Mouse (Mus musculus): ENCODE measurements around the gene Mmp15.

The Mmp15 gene

GRCm38 (mm10) chr8:95352151-95352870 is at the start of gene Mmp15:
TSS of gene Mmp15 (plus strand) at chr8:95352268.
- WGBS: under 1% methylated on average over 80 of the region's 80 CpGs

- WGBS: 31% methylated on average over 5 of the region's 5 CpGs
Observed at GRCm38 (mm10) chr8:95302410-95302809, 49.7 kb upstream of the Mmp15 start.

- 89% methylated on average over 4 of the region's 4 CpGs for WGBS
Observed at GRCm38 (mm10) chr8:95305526-95305925, 46.5 kb upstream of the Mmp15 start.

- 70% methylated on average over 6 of the region's 6 CpGs for WGBS
Observed at GRCm38 (mm10) chr8:95306431-95306830, 45.6 kb upstream of the Mmp15 start, which contains the start of gene Cngb1. TSS of gene Cngb1 (minus strand) at chr8:95306585.

- WGBS: 56% methylated on average over 6 of the region's 6 CpGs
Observed at GRCm38 (mm10) chr8:95310342-95310970, 41.6 kb upstream of the Mmp15 start, which contains the start of gene Tepp. TSS of gene Tepp (plus strand) at chr8:95310566.

- WGBS: 68% methylated on average over 18 of the region's 18 CpGs
Observed at GRCm38 (mm10) chr8:95312836-95313235, 39.2 kb upstream of the Mmp15 start.

- 61% methylated on average over 6 of the region's 6 CpGs for WGBS
Observed at GRCm38 (mm10) chr8:95313857-95314256, 38.2 kb upstream of the Mmp15 start.

GRCm38 (mm10) chr8:95314707-95315106 is 37.4 kb upstream of the Mmp15 start:
- 67% methylated on average over 2 of the region's 2 CpGs for WGBS

- 100% methylated on average over 1 of the region's 1 CpGs for WGBS
Observed at GRCm38 (mm10) chr8:95315350-95315749, 36.7 kb upstream of the Mmp15 start.

GRCm38 (mm10) chr8:95320224-95321139 is 31.6 kb upstream of the Mmp15 start:
- WGBS: 8% methylated on average over 41 of the region's 41 CpGs

GRCm38 (mm10) chr8:95323201-95323600 is 28.9 kb upstream of the Mmp15 start:
- WGBS: 70% methylated on average over 3 of the region's 3 CpGs

- 42% methylated on average over 5 of the region's 5 CpGs for WGBS
Observed at GRCm38 (mm10) chr8:95324646-95325045, 27.4 kb upstream of the Mmp15 start.

- 80% methylated on average over 5 of the region's 5 CpGs for WGBS
Observed at GRCm38 (mm10) chr8:95326822-95327221, 25.2 kb upstream of the Mmp15 start.

- WGBS: 88% methylated on average over 46 of the region's 46 CpGs
Observed at GRCm38 (mm10) chr8:95327866-95328465, 24.1 kb upstream of the Mmp15 start.

GRCm38 (mm10) chr8:95330367-95330766 is 21.7 kb upstream of the Mmp15 start:
- WGBS: 59% methylated on average over 1 of the region's 1 CpGs

GRCm38 (mm10) chr8:95331156-95331719 is 20.8 kb upstream of the Mmp15 start:
- WGBS: under 1% methylated on average over 38 of the region's 38 CpGs

- WGBS: 1% methylated on average over 75 of the region's 80 CpGs
Observed at GRCm38 (mm10) chr8:95331720-95332436, 20.2 kb upstream of the Mmp15 start, which contains the start of the genes Zfp319 and Usb1. TSS of gene Zfp319 (minus strand) at chr8:95331950. TSS of gene Usb1 (plus strand) at chr8:95332284.

GRCm38 (mm10) chr8:95332437-95333199 is 19.4 kb upstream of the Mmp15 start:
- WGBS: 16% methylated on average over 21 of the region's 21 CpGs

GRCm38 (mm10) chr8:95335706-95336105 is 16.4 kb upstream of the Mmp15 start:
- 83% methylated on average over 1 of the region's 1 CpGs for WGBS

GRCm38 (mm10) chr8:95341721-95342120 is 10.3 kb upstream of the Mmp15 start:
- 74% methylated on average over 5 of the region's 5 CpGs for WGBS
